ENCODE assay signal across 9 mouse cellular contexts in the genomic region with DNA sequence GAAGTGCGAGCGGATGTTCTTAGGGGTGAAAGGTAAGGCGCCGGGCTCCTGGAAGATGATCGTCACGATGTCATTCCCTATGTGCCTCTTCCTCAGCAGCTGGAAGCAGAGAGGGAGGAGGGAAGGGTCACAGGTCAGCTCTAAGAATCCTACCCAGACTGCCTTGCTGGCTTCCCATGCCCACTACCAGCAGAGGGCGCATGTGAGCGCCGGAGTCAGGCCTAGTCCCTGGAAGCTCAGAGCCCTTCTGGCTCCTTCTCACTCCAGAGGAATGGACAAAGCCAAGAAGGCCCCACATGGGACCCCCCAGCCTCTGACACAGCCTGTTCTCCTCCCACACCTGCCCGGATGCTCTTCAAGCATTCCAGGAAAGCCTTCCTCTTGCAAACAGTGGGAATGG.
DNase-seq lines count a peak whose midpoint lies in the region; ATAC-seq and TF ChIP-seq lines count a peak whose summit lies in the region.
"Had no signal": no experiment of that assay in that cellular context is flagged by ENCODE, and none has a peak within 500 bp of the region (broad histone marks: within the 10 kb centered on the region; RNA-seq: fewer than 3 reads in every experiment).

No protein-coding gene starts in this region.

- no peak overlapping the region for H3K9ac ChIP-seq in hindbrain, embryonic 16.5 days (ENCODE audit: low read depth, low read length)
- H3K9ac ChIP-seq: liver, embryonic 15.5 days had no signal

- no peak for DNase-seq in Patski (ENCODE audit: low read depth, low spot score)
- DNase-seq in cerebellum, adult 9-10 months: peak; percentile 77
- DNase-seq in frontal cortex, postnatal 36 days (ENCODE audit: low spot score in 2 of 2): peak; percentile 73 to 76
- peak; percentile 73 to 85 for DNase-seq in left cerebral cortex, adult 2 months (ENCODE audit: extremely low spot score in 1 of 2, low spot score in 2 of 2)
- peak; percentile 73 to 87 for DNase-seq in right cerebral cortex, postnatal 10 days (ENCODE audit: low spot score in 2 of 2)
- peak; percentile 59 for DNase-seq in urinary bladder, postnatal 10 days (ENCODE audit: low spot score)

- in situ Hi-C loops in Patski (cut with MboI; ENCODE audit: low pct_unique_long_range_greater_than_20kb): loop anchor here (5.0 kb wide), 2 partner anchors 69 to 139 kb away; no protein-coding TSS in a partner anchor

- no peaks in the 10 kb centered on the region for H3K9me3 ChIP-seq in hindbrain, embryonic 16.5 days (ENCODE audit: control insufficient read depth, low read length)
- H3K9me3 ChIP-seq: liver, embryonic 15.5 days had no signal

- no peak overlapping the region for H3K4me3 ChIP-seq in hindbrain, embryonic 16.5 days (ENCODE audit: low read length)
- H3K4me3 ChIP-seq in left cerebral cortex, adult 2 months: no peak overlapping the region
- H3K4me3 ChIP-seq: liver, embryonic 15.5 days had no signal

- H3K36me3 ChIP-seq in hindbrain, embryonic 16.5 days (ENCODE audit: control insufficient read depth, insufficient read depth, low read length): peaks cover 28% of the 10 kb centered on the region

- no peaks in the 10 kb centered on the region for H3K27me3 ChIP-seq in Patski
- no peaks in the 10 kb centered on the region for H3K27me3 ChIP-seq in hindbrain, embryonic 16.5 days (replicated peaks; ENCODE audit: control insufficient read depth, insufficient read depth, low read length)
- H3K27me3 ChIP-seq: liver, embryonic 15.5 days had no signal

- POLR2A ChIA-PET in Patski (lab: Charles Lee): interaction anchor here (1.2 kb wide), 1 partner anchor 138 kb away, joined by 3 read pairs; no protein-coding TSS in a partner anchor

- H3K4me2 ChIP-seq in hindbrain, embryonic 16.5 days (ENCODE audit: low read length): no peak overlapping the region
- H3K4me2 ChIP-seq: liver, embryonic 15.5 days had no signal

- no peak for ATAC-seq in Patski
- peak; percentile 68 for ATAC-seq in hindbrain, embryonic 16.5 days
- peak; percentile 76 for ATAC-seq in megakaryocyte-erythroid progenitor cell, adult 5-6 weeks (replicated peaks; ENCODE audit: low FRiP score, low TSS enrichment, poor library complexity, severe bottlenecking)

- 29% methylated on average over 10 of the region's 10 CpGs for WGBS in hindbrain, embryonic 16.5 days

- intact Hi-C loops in left cerebral cortex, adult 2 months (cut with DNase I): loop anchor here (1.0 kb wide), 1 partner anchor 139 kb away; no protein-coding TSS in a partner anchor

- CTCF ChIA-PET in Patski (lab: Charles Lee): interaction anchor here (0.7 to 6.8 kb wide), 10 partner anchors 38 to 138 kb away, joined by 3 to 89 read pairs (median 3); a partner anchor contains a TSS

- peak; percentile 94 for TF ChIP-seq CTCF in Patski (IDR thresholded peaks at IDR 0.05)
- peak; percentile 95 for TF ChIP-seq CTCF in left cerebral cortex, adult 2 months (IDR thresholded peaks at IDR 0.05)

- no peaks in the 10 kb centered on the region for H3K4me1 ChIP-seq in hindbrain, embryonic 16.5 days (ENCODE audit: control insufficient read depth, insufficient read depth, low read depth, low read length)
- H3K4me1 ChIP-seq: liver, embryonic 15.5 days had no signal

- H3K27ac ChIP-seq in hindbrain, embryonic 16.5 days (ENCODE audit: low read depth, low read length): no peak overlapping the region
- no peak overlapping the region for H3K27ac ChIP-seq in left cerebral cortex, adult 2 months
- H3K27ac ChIP-seq: liver, embryonic 15.5 days had no signal
